Mouse (Mus musculus): ENCODE data around the gene Gm3424. TPM values are rescaled to one million over a fixed set of nuclear protein-coding genes. Genes with fewer than 3 reads are reported as not detected.

The Gm3424 gene
- not detected in 2 replicates for polyA plus RNA-seq (2015; fragmentation: Nextera tagmentation; extraction: Ambion mirVana)

DNA sequence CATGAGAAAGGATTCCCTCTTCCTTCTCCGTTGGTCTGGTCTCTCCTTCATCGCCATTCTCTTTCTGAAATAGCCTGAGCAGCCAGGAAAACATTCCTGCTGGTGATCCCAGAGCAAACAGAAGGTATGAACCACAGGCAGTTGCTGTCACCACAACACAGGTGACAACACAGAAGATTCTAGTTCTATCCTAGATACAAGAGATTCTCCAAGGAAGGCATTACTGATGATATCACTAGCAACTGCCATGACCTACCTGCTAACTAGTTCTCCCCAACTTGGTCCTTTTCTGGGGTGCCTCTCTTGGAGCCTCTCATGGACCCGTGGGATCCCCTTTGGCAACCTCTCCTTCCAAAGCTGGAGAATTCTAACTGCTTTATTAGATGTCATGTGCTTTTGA is at the start of gene Gm3424:
Gene Gm3424 (minus strand): TSS at position 101 of the 400 bp plus-strand sequence.

DNA sequence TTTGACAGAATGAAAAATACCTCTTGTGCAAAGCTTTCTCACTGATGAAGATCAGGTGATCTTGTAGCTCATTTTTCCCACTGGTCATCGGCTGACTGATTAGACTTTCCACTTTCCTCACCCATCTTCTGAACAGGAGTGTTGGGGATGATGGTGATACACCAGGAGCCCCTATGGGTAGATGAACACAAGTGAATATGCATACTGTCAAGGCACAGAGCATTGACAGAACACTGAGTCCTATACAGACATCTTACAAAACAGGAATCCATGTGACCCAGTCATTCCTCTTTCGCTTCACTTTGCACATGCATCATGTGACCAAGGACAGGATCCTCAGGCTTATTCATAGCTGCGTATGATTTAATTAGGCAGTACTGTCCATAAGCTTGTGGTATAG is 22.2 kb downstream of the Gm3424 start, which contains the start of gene Gm3383:
Gene Gm3383 (minus strand): TSS at position 101 of the 400 bp plus-strand sequence.

Other genes starting within 250 kb of the Gm3424 start
- gene Gm8265, start 197.3 kb downstream of the Gm3424 start, polyA plus RNA-seq (2015; fragmentation: Nextera tagmentation; extraction: Ambion mirVana): not detected in 2 replicates
- gene Gm9603, start 142.9 kb downstream of the Gm3424 start, polyA plus RNA-seq (2015; fragmentation: Nextera tagmentation; extraction: Ambion mirVana): not detected in 2 replicates
- gene Gm3373, start 88.8 kb downstream of the Gm3424 start, polyA plus RNA-seq (2015; fragmentation: Nextera tagmentation; extraction: Ambion mirVana): 0.08 TPM in 1 of 2 replicates, not detected in the other
- 0.18 TPM in 1 of 2 replicates, not detected in the other for gene Gm3383, start 22.3 kb downstream of the Gm3424 start, polyA plus RNA-seq (2015; fragmentation: Nextera tagmentation; extraction: Ambion mirVana)
- 0.06 and 0.08 TPM in 2 replicates for gene Gm8237, start 50.1 kb upstream of the Gm3424 start, polyA plus RNA-seq (2015; fragmentation: Nextera tagmentation; extraction: Ambion mirVana)
- gene Gm3248, start 131.4 kb upstream of the Gm3424 start, polyA plus RNA-seq (2015; fragmentation: Nextera tagmentation; extraction: Ambion mirVana): 0.18 and 0.23 TPM in 2 replicates
- not detected in 2 replicates for gene Gm3453, start 148.8 kb upstream of the Gm3424 start, polyA plus RNA-seq (2015; fragmentation: Nextera tagmentation; extraction: Ambion mirVana)
- not detected in 2 replicates for gene Gm6337, start 227.9 kb upstream of the Gm3424 start, polyA plus RNA-seq (2015; fragmentation: Nextera tagmentation; extraction: Ambion mirVana)